Mouse (Mus musculus) gastrocnemius, postnatal 36 days (tissue): Measurements from ENCODE around the gene Zcchc12. TPM values are rescaled to one million over a fixed set of nuclear protein-coding genes. Genes with fewer than 3 reads are reported as not detected.

Source experiments
- DNase-seq, 2 experiments: peaks; one replicate each; pipeline ENCODE4 v3.0.0; 2022
- intact Hi-C: fragments of 180-260 bp; cut with DNase I; formaldehyde crosslinking; loops from one replicate; pipeline ENCODE4 v1.15.1; 2025
- long read RNA-seq, 2 experiments: library from polyadenylated mRNA; stranded (forward); transcript quantifications; one replicate each; pipeline ENCODE4 v2.0.0; 2021
- total RNA-seq, 2 experiments: library from RNA; stranded (reverse); gene quantifications; 2 replicates each; pipeline ENCODE4 v1.2.3; 2021

The Zcchc12 gene
- not detected for total RNA-seq
- long read RNA-seq, experiment 1, result 0 reads
- long read RNA-seq, experiment 2, result 0 reads

GRCm38 (mm10) chrX:36195736-36196525 is at the start of gene Zcchc12:
Gene Zcchc12, plus strand, starts transcription at chrX:36195904.
- DNase-seq, result no peak
- intact Hi-C loops, result no loop called here

- intact Hi-C loops, result no loop called here
- no peak for DNase-seq
Observed at GRCm38 (mm10) chrX:36146746-36147145, 49.0 kb upstream of the Zcchc12 start.

- intact Hi-C loops, result no loop called here
- no peak for DNase-seq
Observed at GRCm38 (mm10) chrX:36150100-36150499, 45.6 kb upstream of the Zcchc12 start.

GRCm38 (mm10) chrX:36156677-36157076 is 39.0 kb upstream of the Zcchc12 start:
- no peak for DNase-seq
- intact Hi-C loops, result no loop called here

- peak in 1 of 2 experiments; percentile 11 for DNase-seq
- intact Hi-C loops, result no loop called here
Observed at GRCm38 (mm10) chrX:36161567-36161966, 34.1 kb upstream of the Zcchc12 start.

- intact Hi-C loops, result loop anchor here (5.0 kb wide), 1 partner anchor 351 kb away; no protein-coding TSS in a partner anchor
- peak in 1 of 2 experiments; percentile 29 for DNase-seq
Observed at GRCm38 (mm10) chrX:36183625-36184024, 12.1 kb upstream of the Zcchc12 start.

GRCm38 (mm10) chrX:36186036-36186435 is 9.7 kb upstream of the Zcchc12 start:
- no peak for DNase-seq
- intact Hi-C loops, result no loop called here

GRCm38 (mm10) chrX:36186443-36186842 is 9.3 kb upstream of the Zcchc12 start:
- intact Hi-C loops, result no loop called here
- DNase-seq, result no peak

- DNase-seq, result no peak
- intact Hi-C loops, result no loop called here
Observed at GRCm38 (mm10) chrX:36193951-36194350, 1.8 kb upstream of the Zcchc12 start.

GRCm38 (mm10) chrX:36209554-36209953 is 13.8 kb downstream of the Zcchc12 start:
- intact Hi-C loops, result no loop called here
- no peak for DNase-seq

- intact Hi-C loops, result no loop called here
- DNase-seq, result no peak
Observed at GRCm38 (mm10) chrX:36211216-36211615, 15.5 kb downstream of the Zcchc12 start.

GRCm38 (mm10) chrX:36221366-36221765 is 25.7 kb downstream of the Zcchc12 start:
- intact Hi-C loops, result no loop called here
- DNase-seq, result no peak

- peak; percentile 45 to 69 for DNase-seq
- intact Hi-C loops, result loop anchor here (2.0 to 5.0 kb wide), 2 partner anchors 127 to 167 kb away; no protein-coding TSS in a partner anchor
Observed at GRCm38 (mm10) chrX:36225777-36226176, 30.1 kb downstream of the Zcchc12 start.

- peak; percentile 17 to 19 for DNase-seq
Observed at GRCm38 (mm10) chrX:36226577-36226976, 30.9 kb downstream of the Zcchc12 start.

GRCm38 (mm10) chrX:36228861-36229260 is 33.2 kb downstream of the Zcchc12 start:
- no peak for DNase-seq
- intact Hi-C loops, result loop anchor here (5.0 kb wide), 1 partner anchor 123 kb away; no protein-coding TSS in a partner anchor

More at GRCm38 (mm10) chrX:36226577-36226976, 30.9 kb downstream of the Zcchc12 start:
- intact Hi-C loops, result loop anchor here (2.0 to 5.0 kb wide), 2 partner anchors 126 to 166 kb away; no protein-coding TSS in a partner anchor

GRCm38 (mm10) chrX:36229273-36229672 is 33.6 kb downstream of the Zcchc12 start:
- intact Hi-C loops, result loop anchor here (5.0 kb wide), 1 partner anchor 123 kb away; no protein-coding TSS in a partner anchor
- DNase-seq, result no peak

GRCm38 (mm10) chrX:36235652-36236051 is 39.9 kb downstream of the Zcchc12 start:
- DNase-seq, result no peak
- intact Hi-C loops, result no loop called here

Other genes with a start within 250 kb of the Zcchc12 start
- 1 to 10 TPM; 1.6 to 1.8 TPM for gene Il13ra1, start 83.8 kb upstream of the Zcchc12 start, total RNA-seq
- gene Lonrf3, start 132.4 kb downstream of the Zcchc12 start, total RNA-seq, result 1 to 10 TPM; 1.2 to 2.0 TPM
- gene Gm6268, start 205.4 kb downstream of the Zcchc12 start, total RNA-seq, result not detected